Mouse (Mus musculus) gastrocnemius, postnatal 14 days (tissue): ENCODE results near the gene Sh3d21. TPM values are rescaled to one million over a fixed set of nuclear protein-coding genes. Genes with fewer than 3 reads are reported as not detected.

ENCODE experiments used
- DNase-seq: peaks from one replicate; pipeline ENCODE4 v3.0.0; 2021; ENCODE audit warnings: mixed read lengths
- intact Hi-C: fragments of 180-260 bp; cut with DNase I; formaldehyde crosslinking; loops from one replicate; pipeline ENCODE4 v1.15.1; 2025; ENCODE audit warnings: low total_unique reads
- total RNA-seq, 2 experiments: library from RNA; stranded (reverse); gene quantifications; 2 replicates each; pipeline ENCODE4 v1.2.3; 2021

Sh3d21 gene
- total RNA-seq, 2 experiments from 2014 or later, result 1.1 to 1.2 TPM

GRCm38 (mm10) chr4:126149041-126149676 lies 14.1 kb downstream of the Sh3d21 start:
- DNase-seq, result no peak
- intact Hi-C loops, result no loop called here

GRCm38 (mm10) chr4:126148161-126148961 lies 14.9 kb downstream of the Sh3d21 start:
- intact Hi-C loops, result no loop called here
- peak; percentile 81 for DNase-seq

- peak; percentile 82 for DNase-seq
- intact Hi-C loops, result no loop called here
These were observed 15.6 kb downstream of the Sh3d21 start, which contains the start of gene Eva1b for GRCm38 (mm10) chr4:126147533-126148160. Gene Eva1b, plus strand, starts transcription at chr4:126147744.

DNA sequence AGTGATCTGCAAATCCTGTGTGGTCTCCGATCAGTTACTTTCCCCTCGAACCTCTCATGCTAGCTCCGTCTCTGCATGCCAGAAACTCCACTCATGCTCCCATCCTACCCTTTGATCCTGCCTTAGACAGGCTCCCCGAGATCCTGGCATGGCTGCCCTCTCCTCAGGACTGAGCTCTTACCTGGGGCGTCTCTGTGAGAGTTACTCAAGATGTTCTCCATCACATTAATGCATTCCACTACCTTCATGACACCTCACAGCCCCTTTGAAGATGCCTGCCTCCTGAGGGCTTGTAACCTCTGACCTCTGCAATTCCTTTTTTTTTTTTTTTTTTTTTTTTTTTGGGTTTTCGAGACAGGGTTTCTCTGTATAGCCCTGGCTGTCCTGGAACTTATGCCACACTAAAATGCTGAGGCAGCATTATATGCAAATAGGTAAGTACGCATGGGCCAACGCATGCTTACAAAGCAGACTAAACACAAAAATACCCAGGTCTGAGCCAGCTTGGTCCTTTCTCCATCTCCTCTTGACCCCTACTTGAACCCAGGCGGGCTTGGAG lies 16.2 kb downstream of the Sh3d21 start:
- DNase-seq, result no peak
- intact Hi-C loops, result no loop called here

- no peak for DNase-seq
- intact Hi-C loops, result no loop called here
These were observed 17.9 kb downstream of the Sh3d21 start for GRCm38 (mm10) chr4:126145396-126145795.

GRCm38 (mm10) chr4:126141021-126141420 lies 22.3 kb downstream of the Sh3d21 start:
- intact Hi-C loops, result no loop called here
- no peak for DNase-seq

DNA sequence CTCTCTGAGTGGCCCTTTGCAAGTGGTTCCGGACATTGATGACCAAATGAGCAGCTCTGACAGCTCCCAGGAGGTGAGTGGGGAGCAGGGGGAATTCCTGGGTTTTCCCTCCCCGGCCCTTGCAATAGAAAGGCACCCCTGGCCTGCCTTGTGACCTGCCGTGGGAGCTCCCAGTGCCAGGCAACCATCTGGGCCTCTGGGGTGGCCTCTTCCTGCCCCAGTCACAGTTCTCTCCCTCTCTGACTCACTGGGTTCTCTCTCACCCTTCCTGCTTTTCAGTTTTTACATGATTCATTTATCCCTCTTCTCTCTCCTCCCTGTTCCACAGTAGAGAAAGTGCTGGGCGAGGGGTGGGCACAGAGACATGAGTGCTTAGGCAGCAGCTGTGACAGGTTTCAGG lies 25.5 kb downstream of the Sh3d21 start:
- intact Hi-C loops, result no loop called here
- DNase-seq, result no peak

GRCm38 (mm10) chr4:126134639-126135038 lies 28.7 kb downstream of the Sh3d21 start:
- intact Hi-C loops, result no loop called here
- DNase-seq, result no peak

DNA sequence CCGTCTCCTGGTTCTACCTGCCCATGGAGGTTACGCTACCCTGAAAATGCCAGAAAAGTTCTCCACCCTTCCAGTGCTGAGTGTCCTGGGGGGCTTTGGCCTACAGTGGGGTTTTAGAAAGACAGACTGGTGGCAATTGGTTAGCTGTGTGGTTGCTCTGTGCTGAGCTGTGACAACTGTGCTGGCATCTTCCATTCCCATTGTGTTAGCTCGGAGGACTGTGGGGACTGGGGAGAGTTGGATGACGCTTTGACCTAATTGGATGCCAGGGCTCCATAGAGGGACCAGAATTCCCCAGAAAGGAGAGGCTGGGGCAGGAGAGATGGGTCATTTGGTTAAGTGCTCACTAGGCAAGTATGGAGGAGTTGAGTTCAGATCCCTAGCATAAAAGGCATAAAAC lies 29.1 kb downstream of the Sh3d21 start:
- no peak for DNase-seq
- intact Hi-C loops, result no loop called here

- no peak for DNase-seq
- intact Hi-C loops, result no loop called here
These were observed 30.5 kb downstream of the Sh3d21 start for GRCm38 (mm10) chr4:126132636-126133264.

DNA sequence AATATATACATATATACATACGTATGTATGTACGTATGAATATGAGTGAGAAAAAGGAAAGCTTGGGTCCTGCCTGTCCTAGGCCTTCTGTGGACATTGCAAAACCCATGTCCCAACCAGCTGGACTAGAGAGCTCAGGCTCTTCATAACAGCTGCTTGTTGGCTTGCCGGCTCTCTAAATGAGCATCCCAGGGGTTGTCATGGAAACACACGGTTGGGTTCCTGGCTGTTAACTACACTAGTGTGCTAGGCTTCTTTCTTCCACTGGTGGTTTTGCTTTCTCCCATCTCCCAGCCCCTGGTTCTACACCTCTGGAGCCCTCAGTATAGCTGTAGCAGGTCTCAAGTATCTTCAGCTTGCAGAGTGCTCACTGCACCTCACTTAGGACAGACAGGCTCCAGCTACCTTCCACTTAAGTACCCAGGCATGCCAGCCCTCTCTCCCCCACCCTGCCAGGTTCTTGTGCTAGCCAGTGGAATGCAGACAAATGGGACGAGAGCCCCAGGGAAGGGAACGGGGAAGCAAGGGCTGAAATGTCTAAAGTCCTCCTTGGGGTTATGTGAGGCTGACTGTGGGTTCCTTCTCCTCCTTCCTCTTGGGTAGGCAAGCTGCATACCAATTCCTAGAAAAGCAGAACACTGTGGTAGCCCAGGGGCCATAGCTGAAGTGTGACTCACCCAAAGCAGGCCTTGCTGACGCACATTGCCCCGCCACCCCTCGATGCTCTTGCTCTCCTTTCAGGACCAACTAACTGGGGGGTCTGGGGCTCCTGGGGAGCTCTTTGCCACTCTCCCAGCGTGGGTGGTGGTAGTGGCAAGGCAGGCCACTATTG lies 31.8 kb downstream of the Sh3d21 start:
- peak; percentile 40 for DNase-seq
- intact Hi-C loops, result no loop called here

GRCm38 (mm10) chr4:126130502-126130901 lies 32.8 kb downstream of the Sh3d21 start:
- DNase-seq, result no peak

DNA sequence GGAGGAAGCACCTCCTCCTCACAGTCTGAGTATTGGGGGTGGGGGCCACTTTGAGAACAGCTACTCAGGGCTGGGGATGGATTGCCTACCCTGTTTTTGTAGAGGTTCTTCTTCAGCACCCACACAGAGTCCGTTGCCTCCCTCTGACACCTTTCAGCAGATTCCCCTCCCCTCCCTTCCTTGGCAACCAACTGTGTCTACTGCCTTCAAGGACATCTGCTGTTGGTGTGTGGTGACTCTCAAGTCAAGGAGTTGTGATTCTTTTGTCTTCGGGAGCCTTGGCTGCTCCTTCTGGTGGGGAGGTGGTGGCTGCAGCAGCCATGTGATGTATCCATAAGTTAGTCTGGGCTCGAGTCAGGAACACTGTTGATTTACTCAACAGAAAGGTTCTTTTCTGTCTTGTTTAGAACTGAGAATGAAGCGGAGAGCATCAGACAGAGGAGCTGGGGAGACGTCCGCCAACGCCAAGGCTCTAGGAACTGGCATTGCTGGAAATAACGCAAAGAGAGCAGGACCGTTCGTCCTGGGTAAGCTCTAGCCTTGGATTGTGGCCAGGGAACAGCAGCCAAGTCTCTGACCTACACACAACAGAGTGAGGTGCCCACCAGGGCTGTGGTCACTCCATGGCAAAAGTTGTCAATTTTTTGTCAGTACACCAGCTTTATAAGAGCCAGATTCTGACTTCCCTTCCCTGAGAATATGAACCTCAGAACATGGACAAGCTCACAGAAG lies 39.8 kb downstream of the Sh3d21 start:
- DNase-seq, result no peak
- intact Hi-C loops, result no loop called here

More at GRCm38 (mm10) chr4:126130502-126130901, 32.8 kb downstream of the Sh3d21 start:
- intact Hi-C loops, result no loop called here

DNA sequence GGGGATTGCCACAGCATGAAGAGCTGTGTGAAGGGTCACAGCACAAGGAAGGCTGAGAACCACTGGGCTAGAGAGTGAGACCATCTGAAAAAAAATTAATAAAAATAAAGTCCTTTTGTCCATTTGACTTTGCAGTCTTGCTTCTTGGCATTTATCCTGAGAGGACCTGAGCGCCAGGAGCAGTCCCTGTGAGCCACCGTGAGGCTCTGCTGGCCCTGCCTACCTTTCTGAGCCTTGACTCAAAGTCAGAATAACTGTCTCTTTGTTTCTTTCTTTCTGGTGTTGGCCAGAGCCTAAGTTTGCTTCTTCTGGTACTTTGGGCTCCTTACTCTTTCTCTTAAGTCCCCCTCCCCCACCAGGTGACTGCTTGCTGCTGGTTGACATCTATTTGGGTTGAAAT lies 42.8 kb downstream of the Sh3d21 start:
- DNase-seq, result no peak
- intact Hi-C loops, result no loop called here

- intact Hi-C loops, result no loop called here
- DNase-seq, result no peak
These were observed 43.2 kb downstream of the Sh3d21 start for GRCm38 (mm10) chr4:126120052-126120451.

GRCm38 (mm10) chr4:126119051-126119450 lies 44.2 kb downstream of the Sh3d21 start:
- no peak for DNase-seq
- intact Hi-C loops, result loop anchor here (5.0 kb wide), 1 partner anchor 37 kb away; no protein-coding TSS in a partner anchor

DNA sequence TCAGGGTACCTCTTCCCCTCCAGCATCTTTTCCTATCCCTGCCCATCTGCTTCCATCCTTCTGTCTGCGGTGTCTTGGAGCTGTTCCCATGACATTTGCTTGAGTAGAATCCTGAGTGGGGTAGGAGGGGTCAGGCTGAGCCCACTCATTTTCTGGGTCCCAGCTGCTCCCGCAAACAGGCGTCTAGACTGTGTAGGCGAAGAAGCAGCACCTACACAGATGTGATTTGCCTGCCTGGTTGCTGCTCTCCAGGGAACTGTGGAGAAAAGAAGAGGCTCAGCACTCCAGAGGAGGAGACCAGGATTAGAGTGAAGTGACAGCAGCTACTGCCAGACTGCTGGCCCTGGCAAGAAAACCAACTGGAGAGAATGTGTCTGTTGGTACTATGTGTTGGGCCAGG lies 44.6 kb downstream of the Sh3d21 start:
- intact Hi-C loops, result loop anchor here (5.0 kb wide), 1 partner anchor 36 kb away; no protein-coding TSS in a partner anchor
- DNase-seq, result no peak

DNA sequence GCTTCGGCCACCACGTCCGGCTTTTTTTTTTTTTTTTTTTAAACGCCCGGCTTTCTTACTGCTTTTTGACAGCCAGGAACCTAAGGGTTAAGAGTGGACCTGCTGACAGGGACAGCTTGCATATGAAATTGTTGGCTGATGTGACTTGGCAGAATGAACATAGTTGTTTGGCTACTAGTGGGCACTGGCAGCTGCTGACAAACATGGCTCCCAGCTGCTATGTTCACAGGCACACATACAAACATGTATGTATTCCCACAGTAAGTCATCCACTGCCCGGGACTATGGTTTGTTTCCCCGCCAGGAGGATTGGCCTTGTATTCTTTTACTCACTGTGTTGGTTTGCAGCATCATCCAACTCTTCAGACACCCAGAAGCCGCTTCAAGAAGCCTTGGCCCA lies 46.2 kb downstream of the Sh3d21 start:
- no peak for DNase-seq
- intact Hi-C loops, result loop anchor here (5.0 kb wide), 1 partner anchor 35 kb away; no protein-coding TSS in a partner anchor
